Mouse (Mus musculus) heart, embryonic 16.5 days (tissue): Measurements from ENCODE around the gene Kat6b. TPM values are rescaled to one million over a fixed set of nuclear protein-coding genes. Genes with fewer than 3 reads are reported as not detected.

Experiments
- ATAC-seq: fragments of 200-750 bp; cut with Nextera tagmentation; replicated peaks from 2 replicates; pipeline ENCODE4 v1.8.0; 2017; ENCODE audit warnings: moderate number of reproducible peaks; ENCODE audit not compliant: insufficient read depth, low FRiP score; ENCODE audit errors: extremely low read depth
- H3K27ac ChIP-seq: fragments of 300-500 bp; sonication (generic); 2 replicates; pipeline ENCODE4 v1.5.1; 2014; ENCODE audit warnings: mild to moderate bottlenecking, low read length, control low read depth, moderate library complexity
- H3K27me3 ChIP-seq: fragments of 300-500 bp; sonication (generic); 2 replicates; pipeline ENCODE4 v1.6.1; 2014; ENCODE audit warnings: low read length, mixed read lengths; ENCODE audit not compliant: control insufficient read depth, insufficient read depth
- H3K36me3 ChIP-seq: fragments of 300-500 bp; sonication (generic); 2 replicates; pipeline ENCODE4 v1.6.1; 2014; ENCODE audit not compliant: control insufficient read depth, insufficient read depth
- H3K4me1 ChIP-seq: fragments of 300-500 bp; sonication (generic); 2 replicates; pipeline ENCODE4 v1.6.1; 2014; ENCODE audit warnings: low read length, mixed read lengths; ENCODE audit not compliant: control insufficient read depth, insufficient read depth
- H3K4me2 ChIP-seq: fragments of 300-500 bp; sonication (generic); 2 replicates; pipeline ENCODE4 v1.6.1; 2014; ENCODE audit warnings: low read depth, mild to moderate bottlenecking, control low read depth, low read length
- H3K4me3 ChIP-seq: fragments of 300-500 bp; sonication (generic); 2 replicates; pipeline ENCODE4 v1.5.1; 2014; ENCODE audit warnings: mild to moderate bottlenecking, control low read depth, low read length
- H3K9ac ChIP-seq: fragments of 300-500 bp; sonication (generic); 2 replicates; pipeline ENCODE4 v1.6.1; 2014; ENCODE audit warnings: low read length, control low read depth
- H3K9me3 ChIP-seq: fragments of 300-500 bp; sonication (generic); replicated peaks from 2 replicates; pipeline ENCODE4 v1.6.1; 2016; ENCODE audit warnings: low read length; ENCODE audit not compliant: control insufficient read depth
- WGBS: fragments of 180-500 bp; shearing (Covaris S2); extraction: QIAGEN DNeasy Blood & Tissue Kit; methylation state at CpG from one replicate; pipeline ENCODE4 v1.1.7; 2014; 5-methylcytosine and 5-hydroxymethylcytosine counted together
- polyA plus RNA-seq: library from polyadenylated mRNA; unstranded; fragments of >200 nt; fragmentation: Nextera tagmentation; extraction: Ambion mirVana; gene quantifications from 2 replicates; pipeline ENCODE4 v1.2.1, GENCODE M21; 2015

Kat6b gene
- polyA plus RNA-seq, 1 experiment from 2014 or later = 9.4 TPM

GRCm38 (mm10) chr14:21615853-21616252, 134.6 kb downstream of the Kat6b start:
- no peak for ATAC-seq
- WGBS = 84% methylated on average over 2 of the region's 2 CpGs
- no peak overlapping the region for H3K27ac ChIP-seq
- no peaks in the 10 kb centered on the region for H3K27me3 ChIP-seq
- no peaks in the 10 kb centered on the region for H3K9me3 ChIP-seq
- H3K4me2 ChIP-seq = no peak overlapping the region
- no peak overlapping the region for H3K4me3 ChIP-seq
- H3K4me1 ChIP-seq = no peaks in the 10 kb centered on the region
- H3K36me3 ChIP-seq = peaks cover 11% of the 10 kb centered on the region
- no peak overlapping the region for H3K9ac ChIP-seq

GRCm38 (mm10) chr14:21617221-21617980, 136.2 kb downstream of the Kat6b start:
- H3K27me3 ChIP-seq = no peaks in the 10 kb centered on the region
- no peaks in the 10 kb centered on the region for H3K4me1 ChIP-seq
- no peaks in the 10 kb centered on the region for H3K9me3 ChIP-seq
- no peak for ATAC-seq
- H3K4me2 ChIP-seq = no peak overlapping the region
- no peak overlapping the region for H3K9ac ChIP-seq
- WGBS = 47% methylated on average over 4 of the region's 4 CpGs
- no peak overlapping the region for H3K4me3 ChIP-seq
- H3K27ac ChIP-seq = no peak overlapping the region
- H3K36me3 ChIP-seq = peaks cover 11% of the 10 kb centered on the region

GRCm38 (mm10) chr14:21619951-21620350, 138.7 kb downstream of the Kat6b start:
- Histone ChIP-seq H3K4me2 (no peak overlapping the region), H3K27ac (no peak overlapping the region), H3K9ac (no peak overlapping the region), H3K4me1 (no peaks in the 10 kb centered on the region), H3K36me3 (peaks cover 13% of the 10 kb centered on the region), H3K9me3 (no peaks in the 10 kb centered on the region), H3K27me3 (no peaks in the 10 kb centered on the region), H3K4me3 (no peak overlapping the region)
- no peak for ATAC-seq
- 92% methylated on average over 7 of the region's 7 CpGs for WGBS

- no peak overlapping the region for H3K4me3 ChIP-seq
- no peak overlapping the region for H3K9ac ChIP-seq
- peaks cover 27% of the 10 kb centered on the region for H3K36me3 ChIP-seq
- H3K9me3 ChIP-seq = no peaks in the 10 kb centered on the region
- H3K4me2 ChIP-seq = no peak overlapping the region
- H3K27me3 ChIP-seq = no peaks in the 10 kb centered on the region
- WGBS = 87% methylated on average over 9 of the region's 9 CpGs
- no peaks in the 10 kb centered on the region for H3K4me1 ChIP-seq
- ATAC-seq = no peak
- H3K27ac ChIP-seq = no peak overlapping the region
Observed at GRCm38 (mm10) chr14:21625946-21626345, 144.7 kb downstream of the Kat6b start.

GRCm38 (mm10) chr14:21631665-21632200, 150.5 kb downstream of the Kat6b start:
- Histone ChIP-seq H3K4me1 (0 out of 2 replicates have a peak, but pooled peaks cover 2% of the 10 kb centered on the region), H3K27ac (no peak overlapping the region), H3K4me3 (no peak overlapping the region), H3K36me3 (peaks cover 29% of the 10 kb centered on the region), H3K9me3 (no peaks in the 10 kb centered on the region), H3K4me2 (no peak overlapping the region), H3K9ac (no peak overlapping the region), H3K27me3 (no peaks in the 10 kb centered on the region)
- WGBS = 75% methylated on average over 5 of the region's 5 CpGs
- ATAC-seq = no peak

- no peaks in the 10 kb centered on the region for H3K27me3 ChIP-seq
- no peak overlapping the region for H3K9ac ChIP-seq
- H3K27ac ChIP-seq = no peak overlapping the region
- peaks cover 21% of the 10 kb centered on the region for H3K36me3 ChIP-seq
- no peak overlapping the region for H3K4me3 ChIP-seq
- no peak for ATAC-seq
- 0 out of 2 replicates have a peak, but pooled peaks cover 2% of the 10 kb centered on the region for H3K4me1 ChIP-seq
- WGBS = 72% methylated on average over 6 of the region's 6 CpGs
- H3K4me2 ChIP-seq = no peak overlapping the region
- H3K9me3 ChIP-seq = no peaks in the 10 kb centered on the region
Observed at GRCm38 (mm10) chr14:21636548-21636947, 155.3 kb downstream of the Kat6b start.

GRCm38 (mm10) chr14:21640806-21641435, 159.7 kb downstream of the Kat6b start:
- WGBS = 57% methylated on average over 4 of the region's 4 CpGs
- H3K4me3 ChIP-seq = no peak overlapping the region
- H3K27ac ChIP-seq = no peak overlapping the region
- no peaks in the 10 kb centered on the region for H3K9me3 ChIP-seq
- no peak overlapping the region for H3K4me2 ChIP-seq
- H3K9ac ChIP-seq = no peak overlapping the region
- H3K27me3 ChIP-seq = no peaks in the 10 kb centered on the region
- no peak for ATAC-seq
- H3K36me3 ChIP-seq = peaks cover 16% of the 10 kb centered on the region
- 0 out of 2 replicates have a peak, but pooled peaks cover 2% of the 10 kb centered on the region for H3K4me1 ChIP-seq

- no peaks in the 10 kb centered on the region for H3K27me3 ChIP-seq
- no peak overlapping the region for H3K4me3 ChIP-seq
- peaks cover 12% of the 10 kb centered on the region for H3K4me1 ChIP-seq
- no peak for ATAC-seq
- H3K4me2 ChIP-seq = no peak overlapping the region
- 58% methylated on average over 2 of the region's 2 CpGs for WGBS
- peaks cover 7% of the 10 kb centered on the region for H3K36me3 ChIP-seq
- no peak overlapping the region for H3K9ac ChIP-seq
- H3K9me3 ChIP-seq = no peaks in the 10 kb centered on the region
- no peak overlapping the region for H3K27ac ChIP-seq
Observed at GRCm38 (mm10) chr14:21653813-21654212, 172.6 kb downstream of the Kat6b start.

- H3K27ac ChIP-seq = peak overlapping the region; percentile 83
- peak overlapping the region; percentile 28; the same call in 1 of the 2 replicates for H3K9ac ChIP-seq
- peak; percentile 90 for ATAC-seq
- H3K27me3 ChIP-seq = no peaks in the 10 kb centered on the region
- 29% methylated on average over 13 of the region's 13 CpGs for WGBS
- peak overlapping the region; percentile 23 for H3K4me3 ChIP-seq
- H3K9me3 ChIP-seq = no peaks in the 10 kb centered on the region
- peaks cover 16% of the 10 kb centered on the region for H3K4me1 ChIP-seq
- H3K4me2 ChIP-seq = peak overlapping the region; percentile 57
- H3K36me3 ChIP-seq = peaks cover 17% of the 10 kb centered on the region
Observed at GRCm38 (mm10) chr14:21659155-21659554, 177.9 kb downstream of the Kat6b start.
